Mouse (Mus musculus) thymus, postnatal 0 days (tissue): Measurements from ENCODE around the gene Hnrnpr. TPM values are rescaled to one million over a fixed set of nuclear protein-coding genes. Genes with fewer than 3 reads are reported as not detected.

Experiments
- DNase-seq: peaks from one replicate; pipeline ENCODE4 v3.0.0-alpha.2; 2015; ENCODE audit warnings: low spot score
- polyA plus RNA-seq: library from polyadenylated mRNA; unstranded; fragments of >200 nt; fragmentation: Nextera tagmentation; extraction: Ambion mirVana; gene quantifications from 2 replicates; pipeline ENCODE4 v1.2.1, GENCODE M21; 2015

Hnrnpr gene
- 113 and 119 TPM in 2 replicates for polyA plus RNA-seq

GRCm38 (mm10) chr4:136310229-136311041 lies at the start of gene Hnrnpr:
Gene Hnrnpr (plus strand): TSS chr4:136310942.
- peak; percentile 99 for DNase-seq

GRCm38 (mm10) chr4:136261912-136262311 lies 48.8 kb upstream of the Hnrnpr start:
- DNase-seq: no peak

GRCm38 (mm10) chr4:136263555-136263954 lies 47.2 kb upstream of the Hnrnpr start:
- no peak for DNase-seq

- DNase-seq: peak; percentile 48
These were observed 43.9 kb upstream of the Hnrnpr start for GRCm38 (mm10) chr4:136266716-136267343.

GRCm38 (mm10) chr4:136268912-136269311 lies 41.8 kb upstream of the Hnrnpr start:
- DNase-seq: no peak

- no peak for DNase-seq
These were observed 40.1 kb upstream of the Hnrnpr start for GRCm38 (mm10) chr4:136270648-136271047.

- DNase-seq: no peak
These were observed 29.6 kb upstream of the Hnrnpr start for GRCm38 (mm10) chr4:136281097-136281496.

- no peak for DNase-seq
These were observed 29.1 kb upstream of the Hnrnpr start for GRCm38 (mm10) chr4:136281611-136282010.

GRCm38 (mm10) chr4:136282621-136283480 lies 27.9 kb upstream of the Hnrnpr start:
- DNase-seq: no peak

GRCm38 (mm10) chr4:136283783-136284182 lies 27.0 kb upstream of the Hnrnpr start:
- DNase-seq: no peak

- DNase-seq: no peak
These were observed 26.3 kb upstream of the Hnrnpr start, which contains the start of gene Zfp46 for GRCm38 (mm10) chr4:136284455-136284854. Gene Zfp46 (plus strand): TSS chr4:136284683.

- no peak for DNase-seq
These were observed 25.9 kb upstream of the Hnrnpr start for GRCm38 (mm10) chr4:136284891-136285290.

- peak; percentile 89 for DNase-seq
These were observed 25.4 kb upstream of the Hnrnpr start for GRCm38 (mm10) chr4:136285348-136285810.

- peak; percentile 96 for DNase-seq
These were observed 24.9 kb upstream of the Hnrnpr start for GRCm38 (mm10) chr4:136285811-136286371.

GRCm38 (mm10) chr4:136289918-136290780 lies 20.6 kb upstream of the Hnrnpr start:
- no peak for DNase-seq

GRCm38 (mm10) chr4:136290781-136291595 lies 19.8 kb upstream of the Hnrnpr start:
- no peak for DNase-seq

- DNase-seq: no peak
These were observed 19.1 kb upstream of the Hnrnpr start for GRCm38 (mm10) chr4:136291692-136292091.

GRCm38 (mm10) chr4:136295941-136296340 lies 14.8 kb upstream of the Hnrnpr start:
- DNase-seq: no peak

GRCm38 (mm10) chr4:136302462-136302861 lies 8.3 kb upstream of the Hnrnpr start:
- DNase-seq: no peak
